Mouse (Mus musculus) heart, embryonic 16.5 days (tissue): ENCODE results near the gene Angptl4. TPM values are rescaled to one million over a fixed set of nuclear protein-coding genes. Genes with fewer than 3 reads are reported as not detected.

Source experiments
- ATAC-seq: fragments of 200-750 bp; cut with Nextera tagmentation; replicated peaks from 2 replicates; pipeline ENCODE4 v1.8.0; 2017; ENCODE audit warnings: moderate number of reproducible peaks; ENCODE audit not compliant: insufficient read depth, low FRiP score; ENCODE audit errors: extremely low read depth
- H3K27ac ChIP-seq: fragments of 300-500 bp; sonication (generic); 2 replicates; pipeline ENCODE4 v1.5.1; 2014; ENCODE audit warnings: mild to moderate bottlenecking, low read length, control low read depth, moderate library complexity
- H3K27me3 ChIP-seq: fragments of 300-500 bp; sonication (generic); 2 replicates; pipeline ENCODE4 v1.6.1; 2014; ENCODE audit warnings: low read length, mixed read lengths; ENCODE audit not compliant: control insufficient read depth, insufficient read depth
- H3K36me3 ChIP-seq: fragments of 300-500 bp; sonication (generic); 2 replicates; pipeline ENCODE4 v1.6.1; 2014; ENCODE audit not compliant: control insufficient read depth, insufficient read depth
- H3K4me1 ChIP-seq: fragments of 300-500 bp; sonication (generic); 2 replicates; pipeline ENCODE4 v1.6.1; 2014; ENCODE audit warnings: low read length, mixed read lengths; ENCODE audit not compliant: control insufficient read depth, insufficient read depth
- H3K4me2 ChIP-seq: fragments of 300-500 bp; sonication (generic); 2 replicates; pipeline ENCODE4 v1.6.1; 2014; ENCODE audit warnings: low read depth, mild to moderate bottlenecking, control low read depth, low read length
- H3K4me3 ChIP-seq: fragments of 300-500 bp; sonication (generic); 2 replicates; pipeline ENCODE4 v1.5.1; 2014; ENCODE audit warnings: mild to moderate bottlenecking, control low read depth, low read length
- H3K9ac ChIP-seq: fragments of 300-500 bp; sonication (generic); 2 replicates; pipeline ENCODE4 v1.6.1; 2014; ENCODE audit warnings: low read length, control low read depth
- H3K9me3 ChIP-seq: fragments of 300-500 bp; sonication (generic); replicated peaks from 2 replicates; pipeline ENCODE4 v1.6.1; 2016; ENCODE audit warnings: low read length; ENCODE audit not compliant: control insufficient read depth
- WGBS: fragments of 180-500 bp; shearing (Covaris S2); extraction: QIAGEN DNeasy Blood & Tissue Kit; methylation state at CpG from one replicate; pipeline ENCODE4 v1.1.7; 2014; 5-methylcytosine and 5-hydroxymethylcytosine counted together
- polyA plus RNA-seq: library from polyadenylated mRNA; unstranded; fragments of >200 nt; fragmentation: Nextera tagmentation; extraction: Ambion mirVana; gene quantifications from 2 replicates; pipeline ENCODE4 v1.2.1, GENCODE M21; 2015

The Angptl4 gene
- polyA plus RNA-seq, 1 experiment from 2014 or later = 16.4 TPM

DNA sequence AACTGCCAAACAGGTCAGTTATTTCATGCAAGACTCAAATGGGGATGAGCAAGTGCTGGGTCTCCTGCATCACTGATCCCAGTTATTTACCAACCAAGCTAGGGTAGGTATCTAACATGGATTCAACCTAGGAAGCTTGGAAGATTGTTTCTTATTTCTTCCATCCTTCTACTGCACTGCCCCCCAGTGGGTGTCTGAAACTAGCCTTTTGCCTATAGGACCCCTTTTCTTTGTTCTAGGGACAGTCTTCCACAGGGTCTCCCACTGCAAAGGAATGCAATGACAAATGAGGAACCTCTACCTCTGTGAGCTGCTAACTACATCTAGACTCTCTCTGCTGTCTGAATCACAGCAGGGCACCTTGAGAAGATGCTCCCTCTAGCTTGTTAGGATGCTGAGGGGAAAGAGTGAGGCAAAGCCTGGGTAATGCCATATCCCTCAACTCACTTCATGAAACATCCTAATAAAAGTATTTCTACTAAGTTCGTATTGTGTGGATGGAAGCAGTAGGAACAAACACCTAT, 40.9 kb upstream of the Angptl4 start:
- no peak for ATAC-seq
- Histone ChIP-seq H3K4me3 (no peak overlapping the region), H3K36me3 (peaks cover 36% of the 10 kb centered on the region), H3K4me2 (0 out of 2 replicates have a peak overlapping the region, but pooled peaks have one; percentile 90), H3K9ac (no peak overlapping the region), H3K4me1 (peaks cover 35% of the 10 kb centered on the region), H3K27me3 (no peaks in the 10 kb centered on the region), H3K27ac (no peak overlapping the region), H3K9me3 (no peaks in the 10 kb centered on the region)
- WGBS = 85% methylated on average over 1 of the region's 1 CpGs

DNA sequence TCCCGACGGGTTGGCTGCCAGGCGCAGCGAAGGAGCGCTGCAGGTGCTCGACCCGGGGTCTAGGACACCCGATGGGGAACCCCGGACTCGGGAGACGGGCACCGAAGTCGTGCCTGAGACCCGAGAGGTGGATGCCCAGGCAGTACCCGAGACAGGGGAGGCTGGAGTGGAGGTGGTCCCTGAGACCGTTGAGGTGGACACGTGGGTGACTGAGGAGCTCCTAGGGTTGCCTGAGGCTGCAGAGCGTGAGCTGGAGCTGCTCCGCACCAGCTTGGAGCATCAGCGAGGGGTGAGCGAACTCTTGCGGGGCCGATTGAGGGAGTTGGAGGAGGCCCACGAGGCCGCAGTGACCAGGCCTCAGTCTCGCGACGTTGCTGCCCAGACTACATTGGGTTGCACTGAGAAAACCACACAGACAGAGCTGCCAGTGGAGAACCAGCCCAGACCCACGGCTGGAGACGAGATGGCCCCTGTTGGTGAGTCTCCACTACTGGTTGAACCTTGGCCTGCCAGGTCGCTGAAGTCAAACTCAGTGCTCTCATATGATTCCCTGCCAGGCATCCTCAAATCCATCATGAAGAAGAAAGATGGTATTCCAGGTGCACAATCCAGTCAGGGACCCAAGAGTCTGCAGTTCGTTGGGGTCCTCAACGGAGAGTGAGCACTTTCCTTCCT, 36.5 kb upstream of the Angptl4 start:
- peak; percentile 2; the same call in 1 of the 2 replicates for ATAC-seq
- H3K9ac ChIP-seq = peak overlapping the region; percentile 87
- H3K4me3 ChIP-seq = peak overlapping the region; percentile 72
- H3K4me1 ChIP-seq = peaks cover 27% of the 10 kb centered on the region
- H3K4me2 ChIP-seq = peak overlapping the region; percentile 98
- 25% methylated on average over 33 of the region's 33 CpGs for WGBS
- H3K27me3 ChIP-seq = 0 out of 2 replicates have a peak, but pooled peaks cover 7% of the 10 kb centered on the region
- peaks cover 38% of the 10 kb centered on the region for H3K36me3 ChIP-seq
- no peaks in the 10 kb centered on the region for H3K9me3 ChIP-seq
- peak overlapping the region; percentile 70 for H3K27ac ChIP-seq

DNA sequence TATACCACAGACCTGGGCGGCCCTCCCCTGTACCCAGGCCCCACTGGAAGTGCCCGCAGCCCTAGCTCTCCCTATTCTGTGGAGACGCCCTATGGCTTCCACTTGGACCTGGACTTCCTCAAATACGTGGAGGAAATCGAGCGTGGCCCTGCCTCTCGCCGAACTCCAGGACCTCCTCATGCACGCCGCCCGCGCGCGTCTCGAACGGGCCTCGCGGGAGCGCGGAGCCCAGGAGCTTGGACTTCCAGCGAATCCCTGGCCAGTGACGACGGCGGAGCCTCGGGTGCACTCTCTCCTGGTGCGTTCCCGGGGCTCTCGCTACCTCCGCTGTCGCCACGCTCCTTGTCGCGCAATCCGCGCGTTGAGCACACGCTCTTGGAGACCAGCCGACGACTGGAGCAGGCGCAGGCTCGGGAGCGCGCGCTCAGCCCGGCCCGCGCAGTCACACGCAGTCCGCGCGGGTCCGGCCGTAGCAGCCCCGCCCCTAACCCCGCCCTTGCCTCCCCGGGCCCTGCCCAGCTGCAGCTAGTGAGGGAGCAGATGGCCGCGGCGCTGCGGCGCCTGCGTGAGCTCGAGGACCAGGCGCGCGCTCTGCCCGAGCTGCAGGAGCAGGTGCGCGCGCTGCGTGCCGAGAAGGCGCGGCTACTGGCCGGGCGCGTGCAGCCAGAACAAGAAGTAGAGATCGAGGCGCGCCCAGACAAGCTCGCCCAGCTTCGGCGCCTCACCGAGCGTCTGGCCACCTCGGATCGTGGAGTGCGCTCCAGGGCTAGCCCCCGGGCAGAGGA, 35.7 kb upstream of the Angptl4 start:
- peak overlapping the region; percentile 86 for H3K27ac ChIP-seq
- H3K4me1 ChIP-seq = peaks cover 26% of the 10 kb centered on the region
- under 1% methylated on average over 88 of the region's 89 CpGs for WGBS
- ATAC-seq = peak; percentile 96
- peak overlapping the region; percentile 72 for H3K4me3 ChIP-seq
- H3K4me2 ChIP-seq = peak overlapping the region; percentile 98
- peak overlapping the region; percentile 87 for H3K9ac ChIP-seq
- peaks cover 33% of the 10 kb centered on the region for H3K36me3 ChIP-seq
- H3K27me3 ChIP-seq = 0 out of 2 replicates have a peak, but pooled peaks cover 7% of the 10 kb centered on the region
- no peaks in the 10 kb centered on the region for H3K9me3 ChIP-seq

DNA sequence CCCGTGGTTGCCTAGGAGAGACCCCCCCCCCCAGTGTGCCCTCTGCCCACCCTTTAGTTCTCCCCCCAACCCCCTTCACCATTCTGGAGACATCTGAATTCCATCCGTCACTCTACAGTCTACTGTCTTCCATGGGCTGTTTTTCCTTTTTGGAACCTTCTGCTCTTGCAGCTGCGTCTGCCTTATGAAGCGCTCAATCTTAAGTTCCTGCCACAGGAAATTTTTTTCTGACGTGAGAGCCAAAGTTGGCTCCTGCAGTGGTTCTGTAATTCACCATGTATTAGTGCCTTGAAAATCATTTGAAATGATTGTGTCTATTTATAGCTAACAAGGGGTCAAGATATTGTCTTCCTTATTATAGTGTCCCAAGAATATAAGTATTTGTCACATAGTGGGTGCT, 35.0 kb upstream of the Angptl4 start:
- Histone ChIP-seq H3K4me1 (peaks cover 25% of the 10 kb centered on the region), H3K27me3 (0 out of 2 replicates have a peak, but pooled peaks cover 7% of the 10 kb centered on the region), H3K4me2 (peak overlapping the region; percentile 98), H3K9ac (peak overlapping the region; percentile 87; the same call in 1 of the 2 replicates), H3K36me3 (peaks cover 25% of the 10 kb centered on the region), H3K9me3 (no peaks in the 10 kb centered on the region), H3K27ac (peak overlapping the region; percentile 86), H3K4me3 (peak overlapping the region; percentile 72)
- no peak for ATAC-seq
- WGBS = 58% methylated on average over 5 of the region's 5 CpGs

DNA sequence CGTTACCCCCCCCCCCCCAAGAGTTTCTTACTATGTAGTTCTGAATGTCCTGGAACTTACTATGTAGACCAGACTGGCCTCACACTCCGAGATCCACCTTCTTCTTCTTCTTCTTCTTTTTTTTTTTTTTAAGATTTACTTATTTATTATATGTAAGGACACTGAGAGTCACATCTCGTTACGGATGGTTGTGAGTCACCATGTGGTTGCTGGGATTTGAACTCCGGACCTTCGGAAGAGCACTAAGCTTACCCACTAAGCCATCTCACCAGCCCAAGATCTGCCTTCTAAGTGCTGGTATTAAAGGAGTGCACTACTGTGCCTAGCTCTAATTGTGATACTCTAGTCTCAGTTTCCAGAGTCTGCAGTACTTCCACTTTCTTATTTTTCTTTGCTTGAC, 33.8 kb upstream of the Angptl4 start:
- Histone ChIP-seq H3K4me3 (no peak overlapping the region), H3K9ac (no peak overlapping the region), H3K27me3 (0 out of 2 replicates have a peak, but pooled peaks cover 7% of the 10 kb centered on the region), H3K36me3 (peaks cover 15% of the 10 kb centered on the region; the same call in 1 of the 2 replicates), H3K4me1 (peaks cover 31% of the 10 kb centered on the region), H3K4me2 (no peak overlapping the region), H3K9me3 (no peaks in the 10 kb centered on the region), H3K27ac (no peak overlapping the region)
- WGBS = 91% methylated on average over 6 of the region's 6 CpGs
- ATAC-seq = no peak

DNA sequence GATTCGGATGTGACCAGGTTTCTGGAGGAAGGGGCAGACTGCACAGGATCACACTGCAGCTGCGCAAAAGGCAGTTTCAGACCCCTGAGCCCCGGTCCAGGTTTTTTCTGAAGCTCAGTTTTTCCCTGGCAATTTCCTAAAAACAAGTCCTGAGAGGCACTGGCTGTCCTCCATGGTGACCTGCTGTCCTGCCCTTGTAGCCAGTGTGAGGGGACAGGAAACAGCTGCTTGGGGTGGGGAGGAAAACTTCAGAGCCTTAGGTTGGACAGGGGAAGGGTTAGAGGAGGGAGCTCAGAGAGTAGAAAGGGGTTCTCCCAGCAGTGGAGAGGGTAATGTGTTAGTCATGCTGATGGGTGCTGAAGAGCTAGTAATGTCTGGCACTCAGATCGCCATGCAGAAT, 31.4 kb upstream of the Angptl4 start:
- Histone ChIP-seq H3K27ac (peak overlapping the region; percentile 79), H3K4me2 (peak overlapping the region; percentile 75), H3K9me3 (no peaks in the 10 kb centered on the region), H3K4me1 (peaks cover 27% of the 10 kb centered on the region), H3K36me3 (peaks cover 2% of the 10 kb centered on the region; the same call in 1 of the 2 replicates), H3K27me3 (peaks cover 11% of the 10 kb centered on the region; the same call in 1 of the 2 replicates), H3K9ac (peak overlapping the region; percentile 15; the same call in 1 of the 2 replicates), H3K4me3 (peak overlapping the region; percentile 22; the same call in 1 of the 2 replicates)
- 45% methylated on average over 4 of the region's 4 CpGs for WGBS
- no peak for ATAC-seq

DNA sequence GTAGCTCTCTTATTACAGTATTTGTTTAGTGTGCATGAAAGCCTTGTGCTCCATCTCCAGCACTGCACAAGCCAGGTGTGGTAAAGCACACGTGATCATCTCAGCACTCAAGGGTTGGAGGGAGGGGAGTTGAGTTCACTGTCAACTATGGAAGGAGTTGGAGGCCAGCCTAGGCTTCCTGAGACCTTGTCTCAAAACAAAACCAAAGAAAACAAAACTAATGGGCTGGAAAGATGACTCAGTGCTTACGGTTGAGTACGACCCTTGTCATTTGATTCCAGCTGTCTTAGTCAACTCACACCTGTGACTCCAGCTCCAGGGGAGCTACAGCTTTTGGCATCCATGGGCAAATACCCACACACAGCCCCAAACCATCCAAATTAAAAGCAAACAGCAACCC, 30.8 kb upstream of the Angptl4 start:
- peak overlapping the region; percentile 15; the same call in 1 of the 2 replicates for H3K9ac ChIP-seq
- 43% methylated on average over 3 of the region's 3 CpGs for WGBS

DNA sequence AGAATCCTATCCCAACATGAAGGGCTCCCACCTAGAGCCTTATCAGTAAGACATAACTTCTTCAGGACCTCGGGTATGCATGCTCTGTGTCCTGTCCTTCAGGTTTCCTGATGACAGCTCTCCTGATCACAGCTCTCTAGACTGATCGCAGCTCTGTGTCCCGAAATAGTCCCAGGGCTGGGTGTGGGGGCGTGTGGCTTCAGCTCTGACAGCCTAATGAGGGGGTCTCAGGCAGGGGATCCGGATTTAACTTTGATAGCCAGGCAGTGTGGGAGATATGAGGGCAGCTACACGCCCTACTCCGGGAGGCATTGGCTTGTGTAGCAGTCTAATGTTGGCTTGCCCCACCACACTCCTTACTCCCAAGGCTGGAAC, 29.5 kb upstream of the Angptl4 start:
- peak; percentile 38 for ATAC-seq
- H3K9ac ChIP-seq = peak overlapping the region; percentile 66
- no peaks in the 10 kb centered on the region for H3K9me3 ChIP-seq
- H3K27ac ChIP-seq = peak overlapping the region; percentile 81
- H3K4me3 ChIP-seq = peak overlapping the region; percentile 55
- H3K27me3 ChIP-seq = peaks cover 21% of the 10 kb centered on the region
- peak overlapping the region; percentile 75 for H3K4me2 ChIP-seq
- H3K36me3 ChIP-seq = peaks cover 2% of the 10 kb centered on the region; the same call in 1 of the 2 replicates
- peaks cover 19% of the 10 kb centered on the region for H3K4me1 ChIP-seq
- WGBS = 2% methylated on average over 7 of the region's 7 CpGs

More for the DNA sequence above, 30.8 kb upstream of the Angptl4 start:
- Histone ChIP-seq H3K4me3 (peak overlapping the region; percentile 22; the same call in 1 of the 2 replicates), H3K36me3 (peaks cover 2% of the 10 kb centered on the region; the same call in 1 of the 2 replicates), H3K27ac (peak overlapping the region; percentile 79), H3K4me1 (peaks cover 24% of the 10 kb centered on the region), H3K4me2 (peak overlapping the region; percentile 75), H3K9me3 (no peaks in the 10 kb centered on the region), H3K27me3 (peaks cover 11% of the 10 kb centered on the region; the same call in 1 of the 2 replicates)
- ATAC-seq = no peak
